Mouse (Mus musculus): ENCODE data around the gene Mid1. TPM values are rescaled to one million over a fixed set of nuclear protein-coding genes. Genes with fewer than 3 reads are reported as not detected.

Gene Mid1
- polyA plus RNA-seq, 1 experiment: 8.8 TPM

GRCm38 (mm10) chrX:169923417-169923816 lies 238.4 kb downstream of the Mid1 start:
- WGBS: 75% methylated on average over 1 of the region's 1 CpGs
- DNase-seq: no peak
- Histone ChIP-seq H3K4me3 (ENCODE audit: insufficient read depth, low read depth, low read length) (no peak overlapping the region), H3K4me1 (ENCODE audit: control insufficient read depth, insufficient read depth, low read length) (no peaks in the 10 kb centered on the region), H3K27me3 (replicated peaks; ENCODE audit: control insufficient read depth, insufficient read depth, low read length) (no peaks in the 10 kb centered on the region), H3K27ac (ENCODE audit: insufficient read depth, low read depth, low read length) (no peak overlapping the region), H3K36me3 (ENCODE audit: control insufficient read depth, insufficient read depth, low read length) (no peaks in the 10 kb centered on the region)
- TF ChIP-seq POLR2A (IDR thresholded peaks at IDR 0.05; ENCODE audit: low read depth, low read length) (no peak), CTCF (conservative IDR thresholded peaks at IDR 0.05; ENCODE audit: insufficient read depth, insufficient read length, low read depth, low read length) (no peak)

GRCm38 (mm10) chrX:169925600-169925999 lies 240.6 kb downstream of the Mid1 start:
- WGBS: 52% methylated on average over 7 of the region's 7 CpGs
- no peak overlapping the region for H3K27ac ChIP-seq (ENCODE audit: insufficient read depth, low read depth, low read length)
- TF ChIP-seq CTCF (conservative IDR thresholded peaks at IDR 0.05; ENCODE audit: insufficient read depth, insufficient read length, low read depth, low read length) (no peak), POLR2A (IDR thresholded peaks at IDR 0.05; ENCODE audit: low read depth, low read length) (no peak)

GRCm38 (mm10) chrX:169927110-169927817 lies 242.3 kb downstream of the Mid1 start:
- Histone ChIP-seq H3K4me1 (ENCODE audit: control insufficient read depth, insufficient read depth, low read length) (no peaks in the 10 kb centered on the region), H3K27me3 (replicated peaks; ENCODE audit: control insufficient read depth, insufficient read depth, low read length) (no peaks in the 10 kb centered on the region), H3K4me3 (ENCODE audit: insufficient read depth, low read depth, low read length) (no peak overlapping the region), H3K27ac (ENCODE audit: insufficient read depth, low read depth, low read length) (no peak overlapping the region), H3K36me3 (ENCODE audit: control insufficient read depth, insufficient read depth, low read length) (no peaks in the 10 kb centered on the region)
- TF ChIP-seq POLR2A (IDR thresholded peaks at IDR 0.05; ENCODE audit: low read depth, low read length): no peak
- no peak for TF ChIP-seq CTCF (conservative IDR thresholded peaks at IDR 0.05; ENCODE audit: insufficient read depth, insufficient read length, low read depth, low read length)
- no peak for DNase-seq
- WGBS: 79% methylated on average over 28 of the region's 28 CpGs

More at GRCm38 (mm10) chrX:169925600-169925999, 240.6 kb downstream of the Mid1 start:
- no peak for DNase-seq
- no peak overlapping the region for H3K4me3 ChIP-seq (ENCODE audit: insufficient read depth, low read depth, low read length)
- no peaks in the 10 kb centered on the region for H3K4me1 ChIP-seq (ENCODE audit: control insufficient read depth, insufficient read depth, low read length)
- no peaks in the 10 kb centered on the region for H3K27me3 ChIP-seq (replicated peaks; ENCODE audit: control insufficient read depth, insufficient read depth, low read length)
- H3K36me3 ChIP-seq (ENCODE audit: control insufficient read depth, insufficient read depth, low read length): no peaks in the 10 kb centered on the region

GRCm38 (mm10) chrX:169930868-169931267 lies 245.9 kb downstream of the Mid1 start:
- WGBS: 51% methylated on average over 2 of the region's 2 CpGs
- Histone ChIP-seq H3K36me3 (ENCODE audit: control insufficient read depth, insufficient read depth, low read length) (no peaks in the 10 kb centered on the region), H3K4me3 (ENCODE audit: insufficient read depth, low read depth, low read length) (no peak overlapping the region), H3K4me1 (ENCODE audit: control insufficient read depth, insufficient read depth, low read length) (no peaks in the 10 kb centered on the region), H3K27me3 (replicated peaks; ENCODE audit: control insufficient read depth, insufficient read depth, low read length) (no peaks in the 10 kb centered on the region), H3K27ac (ENCODE audit: insufficient read depth, low read depth, low read length) (no peak overlapping the region)
- no peak for DNase-seq
- TF ChIP-seq CTCF (conservative IDR thresholded peaks at IDR 0.05; ENCODE audit: insufficient read depth, insufficient read length, low read depth, low read length): no peak
- no peak for TF ChIP-seq POLR2A (IDR thresholded peaks at IDR 0.05; ENCODE audit: low read depth, low read length)

- WGBS: 48% methylated on average over 3 of the region's 3 CpGs
- H3K4me1 ChIP-seq (ENCODE audit: control insufficient read depth, insufficient read depth, low read length): 0 out of 2 replicates have a peak, but pooled peaks cover 2% of the 10 kb centered on the region
- no peak for DNase-seq
- H3K36me3 ChIP-seq (ENCODE audit: control insufficient read depth, insufficient read depth, low read length): no peaks in the 10 kb centered on the region
- H3K27ac ChIP-seq (ENCODE audit: insufficient read depth, low read depth, low read length): no peak overlapping the region
- no peak for TF ChIP-seq CTCF (conservative IDR thresholded peaks at IDR 0.05; ENCODE audit: insufficient read depth, insufficient read length, low read depth, low read length)
- no peak for TF ChIP-seq POLR2A (IDR thresholded peaks at IDR 0.05; ENCODE audit: low read depth, low read length)
- H3K27me3 ChIP-seq (replicated peaks; ENCODE audit: control insufficient read depth, insufficient read depth, low read length): no peaks in the 10 kb centered on the region
- no peak overlapping the region for H3K4me3 ChIP-seq (ENCODE audit: insufficient read depth, low read depth, low read length)
Measured at GRCm38 (mm10) chrX:169933228-169933627, 248.2 kb downstream of the Mid1 start.

GRCm38 (mm10) chrX:169937119-169937719 lies 252.2 kb downstream of the Mid1 start:
- no peak for TF ChIP-seq POLR2A (IDR thresholded peaks at IDR 0.05; ENCODE audit: low read depth, low read length)
- TF ChIP-seq CTCF (conservative IDR thresholded peaks at IDR 0.05; ENCODE audit: insufficient read depth, insufficient read length, low read depth, low read length): no peak
- DNase-seq: no peak
- Histone ChIP-seq H3K36me3 (ENCODE audit: control insufficient read depth, insufficient read depth, low read length) (no peaks in the 10 kb centered on the region), H3K27me3 (replicated peaks; ENCODE audit: control insufficient read depth, insufficient read depth, low read length) (no peaks in the 10 kb centered on the region), H3K4me1 (ENCODE audit: control insufficient read depth, insufficient read depth, low read length) (0 out of 2 replicates have a peak, but pooled peaks cover 2% of the 10 kb centered on the region), H3K4me3 (ENCODE audit: insufficient read depth, low read depth, low read length) (no peak overlapping the region), H3K27ac (ENCODE audit: insufficient read depth, low read depth, low read length) (no peak overlapping the region)
- WGBS: 53% methylated on average over 5 of the region's 5 CpGs

GRCm38 (mm10) chrX:169940531-169940930 lies 255.5 kb downstream of the Mid1 start:
- Histone ChIP-seq H3K36me3 (ENCODE audit: control insufficient read depth, insufficient read depth, low read length) (no peaks in the 10 kb centered on the region), H3K4me3 (ENCODE audit: insufficient read depth, low read depth, low read length) (no peak overlapping the region), H3K4me1 (ENCODE audit: control insufficient read depth, insufficient read depth, low read length) (0 out of 2 replicates have a peak, but pooled peaks cover 2% of the 10 kb centered on the region), H3K27ac (ENCODE audit: insufficient read depth, low read depth, low read length) (no peak overlapping the region), H3K27me3 (replicated peaks; ENCODE audit: control insufficient read depth, insufficient read depth, low read length) (no peaks in the 10 kb centered on the region)
- no peak for TF ChIP-seq POLR2A (IDR thresholded peaks at IDR 0.05; ENCODE audit: low read depth, low read length)
- TF ChIP-seq CTCF (conservative IDR thresholded peaks at IDR 0.05; ENCODE audit: insufficient read depth, insufficient read length, low read depth, low read length): no peak
- 81% methylated on average over 4 of the region's 4 CpGs for WGBS
- DNase-seq: no peak

All from kidney, adult 2 months (tissue).